Mouse (Mus musculus): ENCODE measurements around the gene Ube2l6.
A peak's percentile ranks its signal among the peaks of the same experiment; 100 is the strongest.

- TF ChIP-seq CTCF (IDR thresholded peaks at IDR 0.05) (no peak), EP300 (IDR thresholded peaks at IDR 0.05) (peak; percentile 85)
These were observed 51.9 kb downstream of the Ube2l6 start for GRCm38 (mm10) chr2:84850407-84851129.

All from lung, postnatal 0 days (tissue).